Mouse (Mus musculus): ENCODE measurements at regions not wholly inside any gene's neighbourhood (a gene's known extent, or its start where the extent isn't known, plus 50 kb on each side); places are given as distances from the start of the nearest gene placed in this dataset.
"Not testable (repeated sequence)": the region's sequence is repeated elsewhere in the genome, so short reads cannot be mapped to it uniquely, and the experiment has no call there.

GRCm38 (mm10) chr6:70517932-70518331 is 274.1 kb downstream of the Rpia start:
- in situ Hi-C loops (cut with MboI; ENCODE audit: low pct_unique_long_range_greater_than_20kb in 1 of 2, low sequenced_read_pairs in 2 of 2, unreplicated experiment in 1 of 2): no loop called here

- in situ Hi-C loops (cut with MboI; ENCODE audit: low pct_unique_long_range_greater_than_20kb in 1 of 2, low sequenced_read_pairs in 2 of 2, unreplicated experiment in 1 of 2): no loop called here
Observed at GRCm38 (mm10) chr6:70468623-70469479, 323.2 kb downstream of the Rpia start.

GRCm38 (mm10) chr6:70457279-70457678 is 334.8 kb downstream of the Rpia start:
- in situ Hi-C loops (cut with MboI; ENCODE audit: low pct_unique_long_range_greater_than_20kb in 1 of 2, low sequenced_read_pairs in 2 of 2, unreplicated experiment in 1 of 2): no loop called here

- in situ Hi-C loops (cut with MboI; ENCODE audit: low pct_unique_long_range_greater_than_20kb in 1 of 2, low sequenced_read_pairs in 2 of 2, unreplicated experiment in 1 of 2): not testable (repeated sequence)
Observed at GRCm38 (mm10) chr6:70434739-70435138, 357.3 kb downstream of the Rpia start.

- in situ Hi-C loops (cut with MboI; ENCODE audit: low pct_unique_long_range_greater_than_20kb in 1 of 2, low sequenced_read_pairs in 2 of 2, unreplicated experiment in 1 of 2): not testable (repeated sequence)
Observed at GRCm38 (mm10) chr6:70406290-70406689, 385.7 kb downstream of the Rpia start.

GRCm38 (mm10) chr6:70389850-70390249 is 402.2 kb downstream of the Rpia start:
- in situ Hi-C loops (cut with MboI; ENCODE audit: low pct_unique_long_range_greater_than_20kb in 1 of 2, low sequenced_read_pairs in 2 of 2, unreplicated experiment in 1 of 2): not testable (repeated sequence)

- in situ Hi-C loops (cut with MboI; ENCODE audit: low pct_unique_long_range_greater_than_20kb in 1 of 2, low sequenced_read_pairs in 2 of 2, unreplicated experiment in 1 of 2): not testable (repeated sequence)
Observed at GRCm38 (mm10) chr6:70386396-70386795, 405.6 kb downstream of the Rpia start.

GRCm38 (mm10) chr6:70379339-70379738 is 412.7 kb downstream of the Rpia start:
- in situ Hi-C loops (cut with MboI; ENCODE audit: low pct_unique_long_range_greater_than_20kb in 1 of 2, low sequenced_read_pairs in 2 of 2, unreplicated experiment in 1 of 2): not testable (repeated sequence)

- in situ Hi-C loops (cut with MboI; ENCODE audit: low pct_unique_long_range_greater_than_20kb in 1 of 2, low sequenced_read_pairs in 2 of 2, unreplicated experiment in 1 of 2): not testable (repeated sequence)
Observed at GRCm38 (mm10) chr6:70371821-70372220, 420.2 kb downstream of the Rpia start.

GRCm38 (mm10) chr6:70356303-70356702 is 435.7 kb downstream of the Rpia start:
- in situ Hi-C loops (cut with MboI; ENCODE audit: low pct_unique_long_range_greater_than_20kb in 1 of 2, low sequenced_read_pairs in 2 of 2, unreplicated experiment in 1 of 2): no loop called here

GRCm38 (mm10) chr6:70342147-70342546 is 449.9 kb downstream of the Rpia start:
- in situ Hi-C loops (cut with MboI; ENCODE audit: low pct_unique_long_range_greater_than_20kb in 1 of 2, low sequenced_read_pairs in 2 of 2, unreplicated experiment in 1 of 2): loop anchor here in 1 of 2 experiments (25.0 kb wide), 1 partner anchor 370 kb away; no protein-coding TSS in a partner anchor

GRCm38 (mm10) chr6:70340691-70341090 is 451.3 kb downstream of the Rpia start:
- in situ Hi-C loops (cut with MboI; ENCODE audit: low pct_unique_long_range_greater_than_20kb in 1 of 2, low sequenced_read_pairs in 2 of 2, unreplicated experiment in 1 of 2): loop anchor here in 1 of 2 experiments (25.0 kb wide), 1 partner anchor 372 kb away; no protein-coding TSS in a partner anchor

GRCm38 (mm10) chr6:70315318-70315717 is 476.7 kb downstream of the Rpia start:
- in situ Hi-C loops (cut with MboI; ENCODE audit: low pct_unique_long_range_greater_than_20kb in 1 of 2, low sequenced_read_pairs in 2 of 2, unreplicated experiment in 1 of 2): no loop called here

- in situ Hi-C loops (cut with MboI; ENCODE audit: low pct_unique_long_range_greater_than_20kb in 1 of 2, low sequenced_read_pairs in 2 of 2, unreplicated experiment in 1 of 2): not testable (repeated sequence)
Observed at GRCm38 (mm10) chr6:70314667-70315066, 477.4 kb downstream of the Rpia start.

- in situ Hi-C loops (cut with MboI; ENCODE audit: low pct_unique_long_range_greater_than_20kb in 1 of 2, low sequenced_read_pairs in 2 of 2, unreplicated experiment in 1 of 2): not testable (repeated sequence)
Observed at GRCm38 (mm10) chr6:70301100-70301499, 490.9 kb downstream of the Rpia start.

- in situ Hi-C loops (cut with MboI; ENCODE audit: low pct_unique_long_range_greater_than_20kb in 1 of 2, low sequenced_read_pairs in 2 of 2, unreplicated experiment in 1 of 2): not testable (repeated sequence)
Observed at GRCm38 (mm10) chr6:70260227-70260626, 531.8 kb downstream of the Rpia start.

GRCm38 (mm10) chr6:70240167-70240566 is 551.9 kb downstream of the Rpia start:
- in situ Hi-C loops (cut with MboI; ENCODE audit: low pct_unique_long_range_greater_than_20kb in 1 of 2, low sequenced_read_pairs in 2 of 2, unreplicated experiment in 1 of 2): not testable (repeated sequence)

- in situ Hi-C loops (cut with MboI; ENCODE audit: low pct_unique_long_range_greater_than_20kb in 1 of 2, low sequenced_read_pairs in 2 of 2, unreplicated experiment in 1 of 2): no loop called here
Observed at GRCm38 (mm10) chr6:70227166-70227565, 564.9 kb downstream of the Rpia start.

- in situ Hi-C loops (cut with MboI; ENCODE audit: low pct_unique_long_range_greater_than_20kb in 1 of 2, low sequenced_read_pairs in 2 of 2, unreplicated experiment in 1 of 2): not testable (repeated sequence)
Observed at GRCm38 (mm10) chr6:70216632-70217031, 575.4 kb downstream of the Rpia start.

GRCm38 (mm10) chr6:70215781-70216180 is 576.3 kb downstream of the Rpia start:
- in situ Hi-C loops (cut with MboI; ENCODE audit: low pct_unique_long_range_greater_than_20kb in 1 of 2, low sequenced_read_pairs in 2 of 2, unreplicated experiment in 1 of 2): not testable (repeated sequence)

Data from mouse embryonic stem cell (cell line).